Mouse (Mus musculus): ENCODE data around the gene Tldc1. TPM values are rescaled to one million over a fixed set of nuclear protein-coding genes. Genes with fewer than 3 reads are reported as not detected.

Tldc1 gene
- polyA plus RNA-seq, 1 experiment = 12.3 TPM

DNA sequence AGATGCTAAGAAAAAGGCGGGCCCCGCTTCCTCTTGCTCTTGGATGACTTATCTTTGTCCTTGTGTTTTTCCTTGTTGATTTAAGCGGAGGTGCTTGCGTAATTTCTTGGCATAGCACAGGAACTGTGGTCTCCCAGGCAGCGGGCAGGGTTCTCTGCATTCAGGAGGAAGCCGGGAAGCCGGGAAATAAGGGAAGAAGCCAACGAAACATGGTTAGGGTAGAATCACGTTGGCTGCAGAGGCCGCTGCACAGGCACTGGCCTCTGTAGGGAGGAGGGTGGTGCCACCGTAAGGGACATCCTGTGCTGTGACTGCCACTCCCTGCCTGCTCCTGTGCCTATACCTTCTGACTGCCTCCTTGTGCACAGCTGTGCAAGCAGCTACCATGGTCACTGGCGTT is 63.0 kb downstream of the Tldc1 start:
- TF ChIP-seq POLR2A (IDR thresholded peaks at IDR 0.05; ENCODE audit: extremely low read depth, insufficient read depth, low read length) (no peak), CTCF (IDR thresholded peaks at IDR 0.05; ENCODE audit: extremely low read depth, insufficient read depth, low read length) (no peak)
- H3K27ac ChIP-seq (ENCODE audit: insufficient read depth, low read length) = no peak overlapping the region
- H3K4me3 ChIP-seq (ENCODE audit: insufficient read depth, low read length) = no peak overlapping the region
- peaks cover 2% of the 10 kb centered on the region; the same call in 1 of the 2 replicates for H3K4me1 ChIP-seq (ENCODE audit: control insufficient read depth, insufficient read depth, low read length)

- TF ChIP-seq CTCF (IDR thresholded peaks at IDR 0.05; ENCODE audit: extremely low read depth, insufficient read depth, low read length) (no peak), POLR2A (IDR thresholded peaks at IDR 0.05; ENCODE audit: extremely low read depth, insufficient read depth, low read length) (no peak)
- Histone ChIP-seq H3K27ac (ENCODE audit: insufficient read depth, low read length) (no peak overlapping the region), H3K4me3 (ENCODE audit: insufficient read depth, low read length) (no peak overlapping the region), H3K4me1 (ENCODE audit: control insufficient read depth, insufficient read depth, low read length) (peaks cover 2% of the 10 kb centered on the region; the same call in 1 of the 2 replicates)
Observed at GRCm38 (mm10) chr8:119713421-119713820, 64.8 kb downstream of the Tldc1 start.

- H3K27ac ChIP-seq (ENCODE audit: insufficient read depth, low read length) = no peak overlapping the region
- TF ChIP-seq CTCF (IDR thresholded peaks at IDR 0.05; ENCODE audit: extremely low read depth, insufficient read depth, low read length) = no peak
- TF ChIP-seq POLR2A (IDR thresholded peaks at IDR 0.05; ENCODE audit: extremely low read depth, insufficient read depth, low read length) = no peak
- no peak overlapping the region for H3K4me3 ChIP-seq (ENCODE audit: insufficient read depth, low read length)
- H3K4me1 ChIP-seq (ENCODE audit: control insufficient read depth, insufficient read depth, low read length) = peaks cover 2% of the 10 kb centered on the region; the same call in 1 of the 2 replicates
Observed at GRCm38 (mm10) chr8:119712226-119712625, 66.0 kb downstream of the Tldc1 start.

Other genes with a start within 250 kb of the Tldc1 start
- 63.1 and 66.1 TPM in 2 replicates for gene Mbtps1, start 219.7 kb downstream of the Tldc1 start, polyA plus RNA-seq (2012; rRNA removed)
- 31.1 and 32.2 TPM in 2 replicates for gene Hsdl1, start 203.2 kb downstream of the Tldc1 start, polyA plus RNA-seq (2012; rRNA removed)
- 0.21 and 0.44 TPM in 2 replicates for gene Dnaaf1, start 203.2 kb downstream of the Tldc1 start, polyA plus RNA-seq (2012; rRNA removed)
- 15.8 and 16.6 TPM in 2 replicates for gene Taf1c, start 173.2 kb downstream of the Tldc1 start, polyA plus RNA-seq (2012; rRNA removed)
- gene Adad2, start 165.7 kb downstream of the Tldc1 start, polyA plus RNA-seq (2012; rRNA removed) = 0.08 and 0.23 TPM in 2 replicates
- gene Kcng4, start 142.7 kb downstream of the Tldc1 start, polyA plus RNA-seq (2012; rRNA removed) = 5.3 and 5.5 TPM in 2 replicates
- 17.5 and 20.3 TPM in 2 replicates for gene Wfdc1, start 112.1 kb downstream of the Tldc1 start, polyA plus RNA-seq (2012; rRNA removed)
- 0.96 and 1.1 TPM in 2 replicates for gene Atp2c2, start 78.4 kb downstream of the Tldc1 start, polyA plus RNA-seq (2012; rRNA removed)
- 80.4 and 97.9 TPM in 2 replicates for gene Cotl1, start 62.1 kb upstream of the Tldc1 start, polyA plus RNA-seq (2012; rRNA removed)
- 7.4 and 8.7 TPM in 2 replicates for gene Klhl36, start 83.8 kb upstream of the Tldc1 start, polyA plus RNA-seq (2012; rRNA removed)
- gene Usp10, start 131.9 kb upstream of the Tldc1 start, polyA plus RNA-seq (2012; rRNA removed) = 75.6 and 81.9 TPM in 2 replicates
- 22.0 and 23.9 TPM in 2 replicates for gene Gm20388, start 132.4 kb upstream of the Tldc1 start, polyA plus RNA-seq (2012; rRNA removed)
- 2.1 TPM in 2 replicates for gene Crispld2, start 214.0 kb upstream of the Tldc1 start, polyA plus RNA-seq (2012; rRNA removed)

Data from cortical plate, adult 2 months (tissue).